Mouse (Mus musculus) E14TG2a.4 (cell line): Measurements from ENCODE around the gene Thoc2.
"Not testable (repeated sequence)": the region's sequence is repeated elsewhere in the genome, so short reads cannot be mapped to it uniquely, and the experiment has no call there.

Experiments
- H3K27me3 ChIP-seq: 2 replicates; pipeline ENCODE4 v1.6.1; 2014; ENCODE audit warnings: low read length, control low read depth; ENCODE audit not compliant: insufficient read depth
- H3K36me3 ChIP-seq: 2 replicates; pipeline ENCODE4 v1.6.1; 2014; ENCODE audit warnings: low read length, control low read depth; ENCODE audit not compliant: insufficient read depth
- H3K4me1 ChIP-seq: replicated peaks from 2 replicates; pipeline ENCODE4 v1.6.1; 2014; ENCODE audit warnings: low read depth, low read length, control low read depth
- H3K4me3 ChIP-seq: replicated peaks from 2 replicates; pipeline ENCODE4 v1.5.1; 2014; ENCODE audit warnings: mild to moderate bottlenecking, low read length
- H3K9me3 ChIP-seq: 2 replicates; pipeline ENCODE4 v1.6.1; 2014; ENCODE audit warnings: low read length, control low read depth
- CTCF ChIP-seq: conservative IDR thresholded peaks from 2 replicates; pipeline ENCODE4 v1.5.1; 2014; ENCODE audit warnings: low read length
- NANOG ChIP-seq: IDR thresholded peaks from 2 replicates; pipeline ENCODE4 v1.6.1; 2014; ENCODE audit warnings: borderline replicate concordance, low read length, mixed read lengths
- POU5F1 ChIP-seq: IDR thresholded peaks from 2 replicates; pipeline ENCODE4 v1.6.1; 2014; ENCODE audit warnings: low read length, borderline replicate concordance

The Thoc2 gene

GRCm38 (mm10) chrX:41920574-41920973 lies at the start of gene Thoc2:
TSS of gene Thoc2 (minus strand) at chrX:41920674.
- H3K27me3 ChIP-seq, result no peaks in the 10 kb centered on the region
- H3K4me1 ChIP-seq, result no peaks in the 10 kb centered on the region
- H3K4me3 ChIP-seq, result no peak within 1 kb of the TSS
- TF ChIP-seq CTCF (no peak), POU5F1 (no peak), NANOG (no peak)
- H3K36me3 ChIP-seq, result no peaks in the 10 kb centered on the region
- H3K9me3 ChIP-seq, result no peaks in the 10 kb centered on the region

- Histone ChIP-seq H3K9me3 (peaks cover 4% of the 10 kb centered on the region; the same call in 1 of the 2 replicates), H3K36me3 (no peaks in the 10 kb centered on the region), H3K4me3 (no peak overlapping the region), H3K27me3 (no peaks in the 10 kb centered on the region), H3K4me1 (no peaks in the 10 kb centered on the region)
- TF ChIP-seq POU5F1 (no peak), NANOG (no peak), CTCF (no peak)
Measured at GRCm38 (mm10) chrX:41970096-41970495, 49.6 kb upstream of the Thoc2 start.

GRCm38 (mm10) chrX:41969341-41969740 lies 48.9 kb upstream of the Thoc2 start:
- Histone ChIP-seq H3K4me3 (no peak overlapping the region), H3K9me3 (peaks cover 2% of the 10 kb centered on the region; the same call in 1 of the 2 replicates), H3K4me1 (no peaks in the 10 kb centered on the region), H3K27me3 (no peaks in the 10 kb centered on the region), H3K36me3 (no peaks in the 10 kb centered on the region)
- no peak for TF ChIP-seq CTCF
- TF ChIP-seq POU5F1, result no peak
- TF ChIP-seq NANOG, result no peak

- H3K36me3 ChIP-seq, result no peaks in the 10 kb centered on the region
- H3K27me3 ChIP-seq, result no peaks in the 10 kb centered on the region
- no peaks in the 10 kb centered on the region for H3K9me3 ChIP-seq
- no peak overlapping the region for H3K4me3 ChIP-seq
- H3K4me1 ChIP-seq, result no peaks in the 10 kb centered on the region
- TF ChIP-seq CTCF, result peak; percentile 60
- no peak for TF ChIP-seq NANOG
- no peak for TF ChIP-seq POU5F1
Measured at GRCm38 (mm10) chrX:41957161-41957560, 36.7 kb upstream of the Thoc2 start.

- Histone ChIP-seq H3K4me1 (no peaks in the 10 kb centered on the region), H3K36me3 (no peaks in the 10 kb centered on the region), H3K4me3 (no peak overlapping the region), H3K27me3 (no peaks in the 10 kb centered on the region), H3K9me3 (no peaks in the 10 kb centered on the region)
- TF ChIP-seq CTCF (no peak), POU5F1 (no peak), NANOG (no peak)
Measured at GRCm38 (mm10) chrX:41941840-41942239, 21.4 kb upstream of the Thoc2 start.

- H3K4me1 ChIP-seq, H3K9me3 ChIP-seq, H3K36me3 ChIP-seq, H3K4me3 ChIP-seq, H3K27me3 ChIP-seq: not testable (repeated sequence)
Measured at GRCm38 (mm10) chrX:41931821-41932220, 11.3 kb upstream of the Thoc2 start.

GRCm38 (mm10) chrX:41924708-41925107 lies 4.2 kb upstream of the Thoc2 start:
- Histone ChIP-seq H3K27me3 (no peaks in the 10 kb centered on the region), H3K9me3 (no peaks in the 10 kb centered on the region), H3K4me3 (no peak overlapping the region), H3K36me3 (no peaks in the 10 kb centered on the region), H3K4me1 (no peaks in the 10 kb centered on the region)
- TF ChIP-seq NANOG (no peak), POU5F1 (no peak)

GRCm38 (mm10) chrX:41912061-41912401 lies 8.4 kb downstream of the Thoc2 start:
- no peaks in the 10 kb centered on the region for H3K27me3 ChIP-seq
- peaks cover 13% of the 10 kb centered on the region for H3K4me1 ChIP-seq
- H3K9me3 ChIP-seq, result no peaks in the 10 kb centered on the region
- TF ChIP-seq POU5F1, result no peak
- TF ChIP-seq CTCF, result no peak
- TF ChIP-seq NANOG, result no peak
- H3K36me3 ChIP-seq, result no peaks in the 10 kb centered on the region
- H3K4me3 ChIP-seq, result peak overlapping the region; percentile 86

- H3K9me3 ChIP-seq, result no peaks in the 10 kb centered on the region
- no peaks in the 10 kb centered on the region for H3K27me3 ChIP-seq
- H3K4me1 ChIP-seq, result peaks cover 17% of the 10 kb centered on the region
- H3K36me3 ChIP-seq, result no peaks in the 10 kb centered on the region
- no peak for TF ChIP-seq POU5F1
- no peak for TF ChIP-seq NANOG
- no peak for TF ChIP-seq CTCF
- H3K4me3 ChIP-seq, result peak overlapping the region; percentile 86
Measured at GRCm38 (mm10) chrX:41911390-41912060, 8.9 kb downstream of the Thoc2 start.
